Mouse (Mus musculus): ENCODE results near the gene Rap1b. TPM values are rescaled to one million over a fixed set of nuclear protein-coding genes. Genes with fewer than 3 reads are reported as not detected.

Rap1b gene
- polyA plus RNA-seq, 1 experiment = 19.2 TPM

DNA sequence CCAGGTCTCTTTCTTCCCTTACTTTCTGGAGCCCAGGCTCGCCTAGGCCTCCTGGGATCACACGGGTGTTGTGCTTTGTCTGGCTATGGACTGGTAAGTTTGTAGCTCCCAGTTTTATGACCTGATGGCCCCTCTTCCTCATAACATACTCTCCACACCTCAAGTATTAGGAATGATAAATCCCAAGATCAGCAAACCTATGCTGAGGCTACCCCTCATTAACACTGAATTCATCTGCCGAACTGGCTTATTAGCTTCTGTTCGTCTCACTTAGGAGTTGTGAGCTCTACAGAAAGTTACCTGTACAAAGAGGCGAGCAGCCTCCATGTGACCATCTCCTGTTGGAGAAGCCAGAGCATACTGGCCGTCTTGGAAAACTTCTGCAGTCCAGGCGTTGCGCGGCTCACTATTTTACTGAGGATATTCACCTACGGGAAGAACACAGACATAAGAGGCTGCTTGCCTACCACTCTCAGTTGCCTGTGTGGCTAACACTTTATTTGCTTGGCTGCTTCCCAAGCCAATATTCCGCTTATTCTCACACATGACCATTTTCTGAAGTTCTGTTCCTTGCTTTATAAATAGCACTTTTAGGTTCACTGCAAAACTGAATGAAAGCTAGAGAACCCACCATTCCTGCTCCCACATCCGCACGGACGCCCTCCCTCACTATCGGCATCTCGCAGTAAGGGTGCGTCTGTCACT, 64.7 kb downstream of the Rap1b start:
- Histone ChIP-seq H3K4me1 (ENCODE audit: control insufficient read depth, insufficient read depth, insufficient read length, low read length) (no peaks in the 10 kb centered on the region), H3K27me3 (ENCODE audit: control insufficient read depth, insufficient read depth, low read length) (no peaks in the 10 kb centered on the region), H3K36me3 (ENCODE audit: control insufficient read depth, insufficient read depth, low read length) (peaks cover 50% of the 10 kb centered on the region), H3K27ac (ENCODE audit: insufficient read depth, low read depth, low read length) (no peak overlapping the region), H3K4me3 (ENCODE audit: low read depth, low read length) (no peak overlapping the region)
- WGBS = 92% methylated on average over 17 of the region's 17 CpGs
- TF ChIP-seq CTCF (IDR thresholded peaks at IDR 0.05; ENCODE audit: extremely low read depth, insufficient read length, insufficient replicate concordance, low read depth, low read length) (no peak), POLR2A (IDR thresholded peaks at IDR 0.05; ENCODE audit: low read depth, low read length) (no peak)

DNA sequence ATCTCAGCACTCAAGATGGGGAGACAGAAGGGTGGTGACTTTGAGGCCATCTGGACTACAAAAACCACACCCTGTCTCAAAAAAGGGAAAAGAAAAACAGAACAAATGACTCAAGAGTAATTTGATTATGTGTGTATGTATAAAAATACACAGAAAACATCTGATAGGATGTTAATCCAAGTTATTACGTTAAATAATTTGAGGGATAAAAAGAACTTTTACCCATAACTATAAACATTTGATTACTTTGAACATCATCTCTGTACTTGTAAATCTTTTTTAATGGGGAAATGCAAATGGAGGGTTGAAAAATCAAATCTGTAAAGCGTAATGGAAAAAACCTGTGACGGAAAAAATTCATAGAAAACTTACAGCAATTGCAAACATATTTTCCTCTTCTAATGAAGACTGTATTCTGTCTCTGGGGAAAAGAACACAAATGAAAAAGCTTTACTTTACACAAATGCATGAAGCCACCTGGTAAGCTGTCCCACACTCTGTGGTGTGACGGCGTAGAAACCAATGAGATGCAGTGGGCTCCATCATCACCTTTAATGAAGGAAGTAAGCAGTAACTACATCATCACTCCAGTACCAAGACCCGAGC, 65.4 kb downstream of the Rap1b start:
- H3K4me1 ChIP-seq (ENCODE audit: control insufficient read depth, insufficient read depth, insufficient read length, low read length) = no peaks in the 10 kb centered on the region
- H3K4me3 ChIP-seq (ENCODE audit: low read depth, low read length) = no peak overlapping the region
- H3K27ac ChIP-seq (ENCODE audit: insufficient read depth, low read depth, low read length) = no peak overlapping the region
- TF ChIP-seq POLR2A (IDR thresholded peaks at IDR 0.05; ENCODE audit: low read depth, low read length) (no peak), CTCF (IDR thresholded peaks at IDR 0.05; ENCODE audit: extremely low read depth, insufficient read length, insufficient replicate concordance, low read depth, low read length) (no peak)
- no peaks in the 10 kb centered on the region for H3K27me3 ChIP-seq (ENCODE audit: control insufficient read depth, insufficient read depth, low read length)
- H3K36me3 ChIP-seq (ENCODE audit: control insufficient read depth, insufficient read depth, low read length) = peaks cover 49% of the 10 kb centered on the region
- WGBS = 93% methylated on average over 6 of the region's 6 CpGs

DNA sequence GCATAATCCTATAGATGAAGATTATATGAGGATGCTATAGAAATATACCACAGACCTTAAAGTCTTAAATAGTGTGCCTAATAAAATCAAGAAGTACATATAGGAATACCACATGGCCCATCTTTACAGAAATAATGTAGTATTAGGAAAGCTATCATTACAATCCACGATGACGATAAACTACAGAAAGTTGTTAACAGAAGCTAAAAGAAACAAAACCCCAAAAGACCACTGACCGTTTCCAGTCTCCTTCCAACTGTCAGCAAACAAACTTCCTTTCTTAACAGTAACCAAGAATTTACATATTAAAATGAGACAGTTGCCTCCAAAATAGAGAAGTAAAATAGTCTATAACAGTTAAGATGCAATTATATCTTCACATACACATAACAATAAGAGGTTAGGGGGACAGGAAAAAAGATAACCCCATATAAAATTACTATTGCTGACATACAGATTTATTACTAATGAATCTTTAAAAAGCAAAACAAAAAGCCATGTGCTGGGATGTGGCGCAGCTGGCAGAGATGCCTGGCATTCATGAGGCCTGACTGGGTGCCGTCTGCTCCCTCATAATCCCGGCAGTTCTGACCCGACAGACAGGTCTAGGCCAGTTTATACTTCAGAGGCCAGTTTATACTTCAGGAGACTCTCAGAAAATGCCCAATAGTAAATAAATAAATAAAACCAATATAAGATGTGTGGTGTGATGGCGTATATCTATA, 66.1 kb downstream of the Rap1b start:
- Histone ChIP-seq H3K36me3 (ENCODE audit: control insufficient read depth, insufficient read depth, low read length) (peaks cover 46% of the 10 kb centered on the region), H3K27me3 (ENCODE audit: control insufficient read depth, insufficient read depth, low read length) (no peaks in the 10 kb centered on the region), H3K27ac (ENCODE audit: insufficient read depth, low read depth, low read length) (no peak overlapping the region), H3K4me1 (ENCODE audit: control insufficient read depth, insufficient read depth, insufficient read length, low read length) (no peaks in the 10 kb centered on the region), H3K4me3 (ENCODE audit: low read depth, low read length) (no peak overlapping the region)
- 89% methylated on average over 8 of the region's 8 CpGs for WGBS
- TF ChIP-seq POLR2A (IDR thresholded peaks at IDR 0.05; ENCODE audit: low read depth, low read length) = no peak
- no peak for TF ChIP-seq CTCF (IDR thresholded peaks at IDR 0.05; ENCODE audit: extremely low read depth, insufficient read length, insufficient replicate concordance, low read depth, low read length)

DNA sequence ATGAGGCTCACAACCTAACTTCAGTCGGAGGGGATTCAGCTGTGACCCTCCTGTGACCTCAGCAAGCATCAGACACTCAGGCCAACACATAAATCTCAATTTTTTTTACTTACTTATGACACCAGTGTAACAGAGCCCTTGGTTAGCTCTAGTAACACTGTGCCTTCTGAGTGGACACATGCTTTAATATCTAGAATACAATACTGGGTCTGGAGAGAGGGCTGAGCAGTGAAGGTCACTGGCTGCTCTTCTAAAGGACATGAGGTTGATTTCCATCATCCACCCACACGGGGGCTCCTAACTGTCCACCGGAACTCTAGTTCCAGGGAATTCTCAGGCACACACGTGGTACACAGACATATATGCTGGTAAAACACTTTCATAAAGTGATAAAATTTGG, 66.9 kb downstream of the Rap1b start:
- Histone ChIP-seq H3K36me3 (ENCODE audit: control insufficient read depth, insufficient read depth, low read length) (peaks cover 48% of the 10 kb centered on the region), H3K4me1 (ENCODE audit: control insufficient read depth, insufficient read depth, insufficient read length, low read length) (no peaks in the 10 kb centered on the region), H3K27ac (ENCODE audit: insufficient read depth, low read depth, low read length) (no peak overlapping the region), H3K27me3 (ENCODE audit: control insufficient read depth, insufficient read depth, low read length) (no peaks in the 10 kb centered on the region), H3K4me3 (ENCODE audit: low read depth, low read length) (no peak overlapping the region)
- TF ChIP-seq POLR2A (IDR thresholded peaks at IDR 0.05; ENCODE audit: low read depth, low read length) = no peak
- TF ChIP-seq CTCF (IDR thresholded peaks at IDR 0.05; ENCODE audit: extremely low read depth, insufficient read length, insufficient replicate concordance, low read depth, low read length) = no peak
- WGBS = 83% methylated on average over 4 of the region's 4 CpGs

DNA sequence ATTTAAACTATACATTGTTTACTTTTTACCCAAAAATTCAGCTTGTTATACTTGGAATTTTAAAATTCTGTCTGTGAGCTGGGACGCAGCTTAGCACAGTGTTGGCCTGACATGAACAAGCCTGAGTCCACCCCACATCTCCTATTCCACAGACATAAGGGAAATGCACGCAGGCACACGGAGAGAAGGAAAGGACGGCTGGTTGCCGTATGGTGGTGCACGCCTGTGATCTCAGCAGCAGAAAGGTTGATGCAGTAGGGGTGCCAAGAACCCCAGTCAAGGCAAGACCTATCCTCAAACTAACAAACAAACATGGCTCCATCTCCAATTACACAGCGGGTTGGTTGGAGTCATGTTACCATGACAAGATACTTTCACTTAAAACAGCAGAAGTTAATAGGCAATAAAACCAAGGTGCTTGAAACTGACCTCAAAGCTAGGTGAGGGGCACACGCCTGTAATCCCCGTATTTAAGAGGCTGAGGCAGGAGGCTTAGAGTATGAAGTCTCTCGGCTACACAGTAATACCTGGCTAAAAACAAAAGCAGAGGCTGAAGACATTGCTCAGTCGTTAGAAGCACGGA, 67.4 kb downstream of the Rap1b start:
- H3K4me3 ChIP-seq (ENCODE audit: low read depth, low read length) = no peak overlapping the region
- TF ChIP-seq CTCF (IDR thresholded peaks at IDR 0.05; ENCODE audit: extremely low read depth, insufficient read length, insufficient replicate concordance, low read depth, low read length) = no peak
- no peak for TF ChIP-seq POLR2A (IDR thresholded peaks at IDR 0.05; ENCODE audit: low read depth, low read length)

DNA sequence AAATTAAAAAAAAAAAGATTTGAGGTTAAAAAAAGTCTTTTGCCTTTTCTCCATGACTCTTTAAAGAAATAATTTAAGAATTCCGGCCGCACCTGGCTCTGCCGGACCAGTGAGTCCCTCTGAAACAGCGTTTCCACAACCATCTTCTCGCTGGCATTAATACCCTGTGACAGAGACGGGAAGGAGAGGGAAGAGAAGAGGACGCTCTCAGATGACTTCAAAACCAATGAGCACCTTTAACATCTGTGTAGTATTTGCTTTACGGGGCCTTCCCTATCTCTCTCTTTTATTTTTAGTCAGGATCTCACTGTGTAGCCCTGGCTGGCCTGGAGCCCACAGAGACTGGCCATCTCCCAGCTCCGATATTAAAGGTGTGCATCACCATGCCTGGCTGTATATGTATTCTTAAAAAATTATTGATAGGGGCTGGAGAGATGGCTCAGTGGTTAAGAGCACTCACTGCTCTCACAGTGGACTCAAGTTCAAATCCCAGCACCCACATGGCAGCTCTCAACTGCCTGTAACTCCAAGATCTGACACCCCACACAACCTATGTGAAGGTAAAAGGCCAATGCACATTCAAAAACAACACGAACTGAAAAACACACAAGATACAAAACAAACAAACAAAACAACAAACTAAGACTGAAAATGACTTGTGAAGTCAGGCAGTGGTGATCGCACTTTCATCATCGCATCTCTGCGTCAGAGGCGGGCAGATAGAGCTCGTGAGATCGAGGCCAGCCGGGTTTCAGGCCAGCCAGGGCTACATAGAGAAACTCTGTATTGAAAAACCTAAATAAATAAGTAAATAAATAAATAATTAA, 68.1 kb downstream of the Rap1b start:
- TF ChIP-seq CTCF (IDR thresholded peaks at IDR 0.05; ENCODE audit: extremely low read depth, insufficient read length, insufficient replicate concordance, low read depth, low read length) (no peak), POLR2A (IDR thresholded peaks at IDR 0.05; ENCODE audit: low read depth, low read length) (no peak)
- Histone ChIP-seq H3K36me3 (ENCODE audit: control insufficient read depth, insufficient read depth, low read length) (peaks cover 53% of the 10 kb centered on the region), H3K4me3 (ENCODE audit: low read depth, low read length) (no peak overlapping the region), H3K27ac (ENCODE audit: insufficient read depth, low read depth, low read length) (no peak overlapping the region), H3K4me1 (ENCODE audit: control insufficient read depth, insufficient read depth, insufficient read length, low read length) (no peaks in the 10 kb centered on the region), H3K27me3 (ENCODE audit: control insufficient read depth, insufficient read depth, low read length) (no peaks in the 10 kb centered on the region)
- 95% methylated on average over 17 of the region's 17 CpGs for WGBS

More for the DNA sequence above, 67.4 kb downstream of the Rap1b start:
- 92% methylated on average over 12 of the region's 12 CpGs for WGBS
- no peaks in the 10 kb centered on the region for H3K4me1 ChIP-seq (ENCODE audit: control insufficient read depth, insufficient read depth, insufficient read length, low read length)
- no peak overlapping the region for H3K27ac ChIP-seq (ENCODE audit: insufficient read depth, low read depth, low read length)
- no peaks in the 10 kb centered on the region for H3K27me3 ChIP-seq (ENCODE audit: control insufficient read depth, insufficient read depth, low read length)
- peaks cover 47% of the 10 kb centered on the region for H3K36me3 ChIP-seq (ENCODE audit: control insufficient read depth, insufficient read depth, low read length)
